8 mouse cellular contexts compared by ENCODE assay signal in genomic region chr10:111506926-111507459, GRCm38 (mm10). TPM values are rescaled to one million over a fixed set of nuclear protein-coding genes. Genes with fewer than 3 reads are reported as not detected.
DNase-seq lines count a peak whose midpoint lies in the region; ATAC-seq and TF ChIP-seq lines count a peak whose summit lies in the region.

No protein-coding gene starts in this region.

- H3K9me3 ChIP-seq in limb, embryonic 13.5 days, result no peaks in the 10 kb centered on the region
- H3K9me3 ChIP-seq in midbrain, embryonic 14.5 days (ENCODE audit: control insufficient read depth, low read length), result no peaks in the 10 kb centered on the region

- peak overlapping the region; percentile 93 for H3K27ac ChIP-seq in heart, adult 2 months
- H3K27ac ChIP-seq in limb, embryonic 13.5 days, result peak overlapping the region; percentile 95
- peak overlapping the region; percentile 88 for H3K27ac ChIP-seq in midbrain, embryonic 14.5 days (replicated peaks; ENCODE audit: low read depth, low read length)

- no peaks in the 10 kb centered on the region for H3K27me3 ChIP-seq in heart, adult 2 months (ENCODE audit: control insufficient read depth, insufficient read depth, low read length)
- no peaks in the 10 kb centered on the region for H3K27me3 ChIP-seq in limb, embryonic 13.5 days
- H3K27me3 ChIP-seq in midbrain, embryonic 14.5 days (ENCODE audit: control insufficient read depth, insufficient read depth, low read length), result 0 out of 2 replicates have a peak, but pooled peaks cover 8% of the 10 kb centered on the region

- peak overlapping the region; percentile 82 for H3K4me3 ChIP-seq in heart, adult 2 months
- H3K4me3 ChIP-seq in limb, embryonic 13.5 days, result peak overlapping the region; percentile 80
- H3K4me3 ChIP-seq in midbrain, embryonic 14.5 days (replicated peaks; ENCODE audit: low read depth, low read length), result peak overlapping the region; percentile 73

- peak; percentile 12 for ATAC-seq in limb, embryonic 13.5 days (ENCODE audit: low FRiP score, low read depth)
- ATAC-seq in midbrain, embryonic 14.5 days (ENCODE audit: low FRiP score, low TSS enrichment), result peak; percentile 32

- H3K4me1 ChIP-seq in heart, adult 2 months (ENCODE audit: control insufficient read depth, insufficient read depth, low read length), result peaks cover 4% of the 10 kb centered on the region
- peaks cover 55% of the 10 kb centered on the region for H3K4me1 ChIP-seq in limb, embryonic 13.5 days
- H3K4me1 ChIP-seq in midbrain, embryonic 14.5 days (ENCODE audit: control insufficient read depth, insufficient read depth, low read length), result peaks cover 12% of the 10 kb centered on the region; the same call in 1 of the 2 replicates

- no peak for TF ChIP-seq POLR2A in heart, adult 2 months (IDR thresholded peaks at IDR 0.05; ENCODE audit: insufficient read depth, low read depth, low read length)

- peaks cover 4% of the 10 kb centered on the region; the same call in 1 of the 2 replicates for H3K36me3 ChIP-seq in heart, adult 2 months (ENCODE audit: control insufficient read depth, insufficient read depth, low read length)
- H3K36me3 ChIP-seq in limb, embryonic 13.5 days, result no peaks in the 10 kb centered on the region
- H3K36me3 ChIP-seq in midbrain, embryonic 14.5 days (ENCODE audit: control insufficient read depth, insufficient read depth, low read length), result no peaks in the 10 kb centered on the region

- no peak for DNase-seq in heart, adult 2 months
- no peak for DNase-seq in heart, postnatal 25 days (ENCODE audit: low spot score)
- DNase-seq in urinary bladder, adult 2 months (ENCODE audit: low spot score), result peak; percentile 58
- DNase-seq in urinary bladder, postnatal 36 days (ENCODE audit: low spot score in 2 of 2), result no peak
- DNase-seq in gastrocnemius, postnatal 14 days, result peak; percentile 37
- DNase-seq in midbrain, embryonic 14.5 days, result no peak
- no peak for DNase-seq in testis, postnatal 10 days (ENCODE audit: low spot score)

- H3K4me2 ChIP-seq in limb, embryonic 13.5 days (replicated peaks), result peak overlapping the region; percentile 80
- H3K4me2 ChIP-seq in midbrain, embryonic 14.5 days (ENCODE audit: low read length), result peak overlapping the region; percentile 89

- H3K79me2 ChIP-seq in heart, adult 2 months (replicated peaks; ENCODE audit: control insufficient read depth, insufficient read depth, low read length), result no peaks in the 10 kb centered on the region

- WGBS in heart, adult 2 months, result under 1% methylated on average over 22 of the region's 23 CpGs
- WGBS in limb, embryonic 13.5 days, result 0% methylated on average over 23 of the region's 23 CpGs
- WGBS in midbrain, embryonic 14.5 days, result under 1% methylated on average over 23 of the region's 23 CpGs

- no peak for TF ChIP-seq CTCF in heart, adult 2 months (IDR thresholded peaks at IDR 0.05)

- H3K9ac ChIP-seq in heart, adult 2 months (ENCODE audit: low read depth, low read length), result peak overlapping the region; percentile 89
- peak overlapping the region; percentile 94 for H3K9ac ChIP-seq in limb, embryonic 13.5 days
- H3K9ac ChIP-seq in midbrain, embryonic 14.5 days (replicated peaks; ENCODE audit: low read length), result peak overlapping the region; percentile 86

- intact Hi-C loops in heart, adult 2 months (cut with DNase I), result loop anchor here (1.0 to 10.0 kb wide), 5 partner anchors 40 to 418 kb away; no protein-coding TSS in a partner anchor
- intact Hi-C loops in heart, postnatal 25 days (cut with DNase I), result loop anchor here (1.0 to 5.0 kb wide), 3 partner anchors 37 to 95 kb away; no protein-coding TSS in a partner anchor
- intact Hi-C loops in gastrocnemius, postnatal 14 days (cut with DNase I; ENCODE audit: low total_unique reads), result no loop called here

- TF ChIP-seq EP300 in heart, adult 2 months (IDR thresholded peaks at IDR 0.05; ENCODE audit: insufficient read depth, low read depth, low read length), result no peak

RNA-seq across cellular contexts. Expression of gene Phlda1, which starts 0.9 kb away (rescaled TPM):
- 10 to 100 TPM; 13.4 to 16.2 TPM for total RNA-seq in heart, adult 2 months (2021)
- 8.4 and 16.8 TPM in 2 replicates for polyA plus RNA-seq in heart, adult 2 months (2012; rRNA removed)
- total RNA-seq in heart, postnatal 25 days (2021), result 10 to 100 TPM; 16.9 to 18.8 TPM
- polyA plus RNA-seq in urinary bladder, adult 2 months (2012; rRNA removed), result 64.4 and 71.6 TPM in 2 replicates
- 1 to 10 TPM; 6.2 to 6.4 TPM for total RNA-seq in gastrocnemius, postnatal 14 days (2021)
- polyA plus RNA-seq in limb, embryonic 13.5 days (2015; fragmentation: Nextera tagmentation; extraction: Ambion mirVana), result 42.2 and 43.9 TPM in 2 replicates
- polyA plus RNA-seq in midbrain, embryonic 14.5 days (2014; fragmentation: Nextera tagmentation; extraction: Ambion mirVana), result 27.9 and 33.2 TPM in 2 replicates

RNA-seq across cellular contexts. Expression of gene Nap1l1, which starts 34.0 kb away (rescaled TPM):
- 10 to 100 TPM; 66.6 to 66.7 TPM for total RNA-seq in heart, adult 2 months (2021)
- polyA plus RNA-seq in heart, adult 2 months (2012; rRNA removed), result 10.5 and 21.2 TPM in 2 replicates
- 10 to 100 TPM; 55.0 to 60.9 TPM for total RNA-seq in heart, postnatal 25 days (2021)
- 118 and 150 TPM in 2 replicates for polyA plus RNA-seq in urinary bladder, adult 2 months (2012; rRNA removed)
- 10 to 100 TPM; 43.8 to 49.0 TPM for total RNA-seq in gastrocnemius, postnatal 14 days (2021)
- 283 and 285 TPM in 2 replicates for polyA plus RNA-seq in limb, embryonic 13.5 days (2015; fragmentation: Nextera tagmentation; extraction: Ambion mirVana)
- 182 and 206 TPM in 2 replicates for polyA plus RNA-seq in midbrain, embryonic 14.5 days (2014; fragmentation: Nextera tagmentation; extraction: Ambion mirVana)

Comparison
In these comparisons a context has a peak if more than half of its experiments do, and no peak if none do; other contexts are left out.
1. DNase-seq: peak in urinary bladder, adult 2 months (single experiment) and gastrocnemius, postnatal 14 days (single experiment); none in heart, adult 2 months (0 of 2), heart, postnatal 25 days (single experiment), urinary bladder, postnatal 36 days (0 of 2), midbrain, embryonic 14.5 days (single experiment) and testis, postnatal 10 days (single experiment).
2. Peak in every context shown above with its lines, with median percentiles within 50 percentile points of each other: H3K27ac ChIP-seq, H3K4me3 ChIP-seq and H3K9ac ChIP-seq.